Mouse (Mus musculus) kidney, postnatal 10 days (tissue): ENCODE results near the gene Foxo3.
A peak's percentile ranks its signal among the peaks of the same experiment; 100 is the strongest.

Experiments
- DNase-seq: peaks from one replicate; pipeline ENCODE4 v3.0.0; 2021; ENCODE audit warnings: mixed read lengths

The Foxo3 gene

GRCm38 (mm10) chr10:42248644-42249043 lies 27.9 kb downstream of the Foxo3 start:
- DNase-seq, result no peak

GRCm38 (mm10) chr10:42248156-42248555 lies 28.4 kb downstream of the Foxo3 start:
- DNase-seq, result no peak

GRCm38 (mm10) chr10:42247125-42247816 lies 29.3 kb downstream of the Foxo3 start:
- no peak for DNase-seq

DNA sequence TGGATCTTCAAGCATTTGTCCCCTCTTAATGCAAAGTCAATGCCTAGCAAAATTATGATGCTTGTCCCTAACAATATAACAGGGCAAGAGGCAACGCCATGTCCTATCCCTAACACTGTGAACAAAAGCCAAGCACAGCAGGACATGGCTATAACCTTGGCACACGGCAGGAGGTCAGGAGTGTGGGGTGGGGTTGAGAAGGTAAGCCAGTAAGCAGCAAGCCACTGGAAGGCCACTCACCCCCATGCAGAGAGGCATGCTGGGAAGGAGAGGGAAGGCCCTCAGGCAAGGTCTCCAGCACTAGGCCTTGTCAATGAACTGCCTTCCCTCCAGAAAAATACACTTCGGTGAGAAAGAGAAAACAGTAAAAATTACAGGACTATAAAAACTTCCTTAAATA lies 30.1 kb downstream of the Foxo3 start:
- DNase-seq, result no peak

- no peak for DNase-seq
Observed at GRCm38 (mm10) chr10:42245636-42246035, 30.9 kb downstream of the Foxo3 start.

DNA sequence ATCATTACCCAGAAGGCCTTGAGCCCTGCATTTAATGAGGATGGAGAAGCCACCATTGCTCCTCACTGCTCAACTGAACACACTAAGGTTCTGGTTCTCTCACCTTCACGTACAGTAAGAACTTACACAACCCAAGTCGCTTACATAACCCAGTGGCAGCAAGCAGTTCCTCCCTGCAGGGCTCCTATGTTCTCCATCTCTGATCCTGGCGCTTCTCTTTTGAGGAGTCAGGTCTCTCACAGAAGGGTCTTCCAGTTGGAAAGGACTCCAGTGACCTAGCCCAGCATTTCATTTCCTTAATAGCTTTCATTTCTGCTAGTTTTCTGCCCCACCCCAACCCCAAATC lies 31.3 kb downstream of the Foxo3 start:
- no peak for DNase-seq

DNA sequence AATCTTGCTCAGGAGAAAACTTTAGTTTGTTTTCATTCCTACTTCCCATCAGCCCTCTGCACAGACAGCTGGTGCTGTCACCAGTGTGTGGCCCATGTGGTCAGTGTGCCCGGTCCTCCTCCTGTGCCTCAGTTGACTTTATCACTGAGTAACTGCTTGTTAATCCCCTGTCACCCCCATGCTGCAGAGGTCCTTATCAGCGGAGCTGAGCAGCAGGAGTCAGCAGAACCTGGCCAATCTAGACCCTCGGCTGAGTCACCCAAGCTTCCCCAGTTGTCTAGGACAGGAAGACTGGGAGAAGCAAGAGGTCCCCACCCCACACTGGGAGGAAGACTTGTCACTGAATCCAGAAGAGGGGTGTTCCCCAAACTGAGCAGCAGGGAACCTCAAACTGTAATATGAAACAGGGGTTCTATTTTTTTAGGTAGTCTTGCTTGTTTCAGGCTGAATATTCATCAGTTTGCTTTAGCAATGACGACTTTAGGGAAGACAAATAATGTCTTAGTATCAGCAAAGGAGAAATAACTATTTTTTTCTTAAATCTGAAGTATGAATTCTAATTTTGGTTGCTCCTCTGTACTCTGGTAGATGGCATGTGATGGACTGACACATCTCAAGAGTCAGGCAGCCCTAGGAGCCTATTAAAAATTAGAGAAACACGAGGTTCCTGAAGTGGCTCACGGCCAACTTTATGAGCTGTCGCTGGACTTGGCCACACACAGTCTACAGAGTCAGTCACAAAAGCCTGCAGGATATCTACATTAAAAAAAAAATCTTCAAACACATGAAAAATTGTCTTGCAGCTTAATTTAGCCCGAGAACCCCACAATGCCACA lies 31.9 kb downstream of the Foxo3 start:
- DNase-seq, result peak; percentile 50

GRCm38 (mm10) chr10:42243925-42244324 lies 32.6 kb downstream of the Foxo3 start:
- no peak for DNase-seq

- no peak for DNase-seq
Observed at GRCm38 (mm10) chr10:42242484-42242883, 34.1 kb downstream of the Foxo3 start.

DNA sequence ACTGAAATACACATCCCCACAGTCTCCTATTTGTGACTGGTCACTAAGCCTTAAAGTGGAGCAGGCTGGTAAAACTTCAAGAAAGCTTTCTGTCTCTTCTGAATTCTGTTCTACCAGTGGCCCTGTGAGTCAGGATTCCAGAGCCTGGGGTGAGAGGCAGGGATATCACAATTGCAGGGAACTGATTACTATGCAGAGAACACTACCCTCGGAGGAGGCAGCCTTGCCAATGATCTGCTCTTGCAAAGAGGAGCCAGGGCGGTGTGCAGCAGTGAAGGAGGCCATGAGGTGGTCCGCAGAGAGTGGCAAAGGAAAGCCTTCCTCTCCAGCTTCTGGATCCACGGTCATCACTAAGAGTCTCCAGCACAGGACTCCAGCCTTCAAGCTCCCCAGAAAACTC lies 34.8 kb downstream of the Foxo3 start:
- no peak for DNase-seq

- DNase-seq, result no peak
Observed at GRCm38 (mm10) chr10:42239810-42240111, 36.8 kb downstream of the Foxo3 start.

- DNase-seq, result peak; percentile 59
Observed at GRCm38 (mm10) chr10:42238923-42239809, 37.4 kb downstream of the Foxo3 start.

DNA sequence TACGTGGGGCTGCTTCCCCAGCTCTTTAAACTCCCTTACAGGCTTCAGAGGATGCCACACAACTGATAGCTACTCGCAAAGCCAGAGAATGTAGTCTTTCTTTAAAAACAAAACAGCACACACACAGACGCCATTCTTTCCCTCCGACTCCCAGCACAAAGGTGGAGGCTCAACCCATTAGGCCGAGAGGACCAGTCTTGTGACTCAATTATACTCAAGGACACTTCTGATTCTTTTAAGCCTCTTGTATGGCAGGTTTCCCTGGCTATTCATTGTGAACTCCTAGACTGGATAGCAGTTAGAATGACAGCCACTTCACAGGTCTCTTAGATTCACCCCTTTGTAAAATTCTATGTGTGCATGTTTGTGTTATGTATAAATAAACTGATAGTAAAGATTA lies 38.3 kb downstream of the Foxo3 start:
- no peak for DNase-seq

DNA sequence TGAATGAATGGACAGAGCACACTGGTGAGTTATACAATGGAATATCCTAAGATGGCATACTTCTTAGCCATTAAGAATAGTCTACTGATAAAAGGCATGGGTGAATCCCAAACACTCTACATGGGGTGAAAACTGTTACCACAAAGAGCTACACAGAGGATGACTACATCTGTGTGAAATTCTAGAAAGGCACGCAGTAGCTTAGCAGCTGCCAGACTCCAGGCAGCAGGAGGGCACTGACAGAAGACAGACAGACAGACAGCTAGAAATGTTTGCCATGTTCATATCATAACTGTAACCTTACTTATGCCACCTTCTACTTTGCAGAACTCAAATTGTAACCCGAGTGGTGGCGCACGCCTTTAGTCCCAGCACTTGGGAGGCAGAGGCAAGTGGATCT lies 39.0 kb downstream of the Foxo3 start:
- DNase-seq, result no peak

- no peak for DNase-seq
Observed at GRCm38 (mm10) chr10:42235321-42235720, 41.2 kb downstream of the Foxo3 start.

GRCm38 (mm10) chr10:42232977-42233376 lies 43.6 kb downstream of the Foxo3 start:
- no peak for DNase-seq

DNA sequence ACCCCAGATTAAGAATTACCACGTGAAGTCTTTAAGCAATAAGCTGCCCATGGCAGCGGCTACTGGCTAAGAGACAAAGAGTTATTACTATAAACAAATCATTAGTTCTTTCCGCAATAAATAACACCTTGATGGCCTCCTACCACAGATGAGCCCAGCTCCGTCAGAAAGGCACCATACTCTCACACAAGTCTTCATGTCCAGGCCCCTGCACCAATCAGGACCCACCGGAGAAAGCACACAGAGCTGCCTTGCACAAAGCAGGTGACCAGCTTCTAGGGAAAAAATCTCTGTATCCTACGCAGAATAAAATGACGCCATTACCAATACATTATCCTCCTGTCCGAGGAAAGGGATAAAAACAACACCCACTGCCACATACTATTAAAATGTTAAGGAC lies 44.7 kb downstream of the Foxo3 start:
- DNase-seq, result no peak

DNA sequence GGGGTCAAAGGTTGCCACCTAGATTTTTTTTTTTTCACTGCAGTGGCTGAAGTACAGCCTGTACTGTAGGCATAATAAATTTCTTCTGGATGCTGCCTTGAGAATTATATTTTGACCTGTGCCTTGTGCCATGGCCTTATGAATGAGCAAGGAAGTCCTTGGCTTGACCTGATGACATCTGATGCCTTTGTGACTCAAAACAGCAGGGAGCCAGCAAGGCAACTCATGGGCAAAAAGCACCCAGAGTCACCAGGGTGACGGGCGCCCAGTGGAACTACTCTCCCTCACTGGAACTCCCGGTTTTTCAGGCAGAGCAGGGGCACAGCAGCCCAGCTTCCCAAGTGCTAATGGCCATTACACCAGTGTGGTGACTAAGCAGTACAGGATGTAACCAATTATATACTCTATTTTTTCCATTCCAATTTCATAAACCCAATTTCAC lies 45.4 kb downstream of the Foxo3 start:
- peak; percentile 44 for DNase-seq

GRCm38 (mm10) chr10:42230471-42231099 lies 46.0 kb downstream of the Foxo3 start:
- no peak for DNase-seq

DNA sequence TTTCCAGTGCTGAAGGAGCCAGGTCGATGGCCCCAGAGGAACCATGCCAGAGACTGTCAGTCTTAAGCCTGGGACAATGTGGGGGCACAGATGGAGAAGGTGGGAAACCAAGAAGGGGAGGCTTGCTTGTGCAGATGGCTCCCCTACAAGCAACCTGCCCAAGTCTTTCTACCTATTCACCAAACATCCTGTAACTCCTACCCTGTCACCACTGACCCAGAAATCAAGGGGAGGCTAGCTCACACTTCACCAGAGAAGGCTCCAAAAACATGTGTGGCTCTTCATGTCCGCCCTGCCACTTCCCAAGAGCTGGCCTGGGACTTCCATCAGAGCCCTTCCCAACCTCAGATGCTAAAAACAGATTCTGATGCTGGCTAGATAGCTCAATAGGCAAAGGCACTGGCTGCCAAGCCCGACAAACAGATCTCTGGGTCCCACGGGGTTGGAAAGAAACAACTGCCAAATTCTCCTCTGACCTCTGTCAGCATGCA lies 48.8 kb downstream of the Foxo3 start:
- DNase-seq, result no peak

- DNase-seq, result no peak
Observed at GRCm38 (mm10) chr10:42226176-42226575, 50.4 kb downstream of the Foxo3 start.

DNA sequence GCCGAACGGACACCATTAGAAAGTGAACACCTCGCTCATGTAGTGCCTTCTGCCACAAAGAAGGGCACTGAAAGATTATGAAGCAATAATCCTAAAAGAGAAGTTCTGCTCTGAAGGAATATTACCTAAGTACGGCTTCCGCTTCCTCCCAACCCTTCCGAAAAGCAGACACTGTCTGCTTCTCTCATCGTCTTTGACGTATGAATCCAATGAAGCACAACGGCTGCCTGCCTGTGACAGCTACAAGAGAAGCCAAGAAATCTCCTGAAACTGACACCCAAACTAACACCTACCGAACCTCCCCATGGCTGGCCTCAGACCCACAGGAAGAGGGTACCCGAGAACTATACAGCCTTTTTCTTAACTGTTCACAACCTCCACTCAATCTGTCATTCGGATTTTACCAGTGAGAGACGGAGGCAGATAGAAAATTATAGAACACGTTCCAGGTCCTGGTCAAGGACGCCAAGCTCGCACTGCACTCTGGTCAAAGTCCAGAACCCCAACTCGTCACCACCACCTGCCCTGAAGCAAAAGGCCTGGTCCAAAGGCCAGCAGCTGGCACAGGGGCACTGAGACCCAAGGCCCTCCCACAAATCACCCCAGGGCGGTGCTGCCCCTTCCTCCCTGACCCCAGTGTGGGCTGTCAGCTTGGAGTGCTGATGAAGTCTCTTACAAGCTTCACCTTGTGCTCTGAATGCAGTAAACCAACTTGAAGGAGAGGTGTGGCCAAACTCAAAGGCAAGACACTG lies 51.2 kb downstream of the Foxo3 start:
- peak; percentile 43 for DNase-seq
